Mouse (Mus musculus): ENCODE data around the gene H2-Eb2.
A peak's percentile ranks its signal among the peaks of the same experiment; 100 is the strongest.
"Not testable (repeated sequence)": the region's sequence is repeated elsewhere in the genome, so short reads cannot be mapped to it uniquely, and the experiment has no call there.

H2-Eb2 gene

DNA sequence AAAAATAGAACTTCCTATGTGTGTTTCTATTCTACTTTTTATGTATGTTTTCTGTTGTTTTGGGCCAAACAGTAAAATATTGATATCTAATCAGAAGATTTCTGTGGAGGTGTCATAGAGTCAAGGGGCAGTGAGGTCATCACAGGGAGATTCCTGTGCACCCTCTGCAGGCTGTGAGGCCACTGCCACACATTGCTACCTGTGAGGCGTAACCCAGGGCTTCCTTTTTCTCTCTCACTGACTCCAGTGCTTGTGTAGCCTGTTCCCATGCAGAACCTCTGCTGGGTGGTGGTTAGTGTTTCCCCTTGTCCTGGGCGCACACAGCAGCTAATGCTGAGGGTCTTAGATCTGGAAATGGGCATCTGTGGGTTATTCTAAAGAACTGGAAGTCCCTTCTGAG is 19.1 kb upstream of the H2-Eb2 start:
- DNase-seq = no peak

DNA sequence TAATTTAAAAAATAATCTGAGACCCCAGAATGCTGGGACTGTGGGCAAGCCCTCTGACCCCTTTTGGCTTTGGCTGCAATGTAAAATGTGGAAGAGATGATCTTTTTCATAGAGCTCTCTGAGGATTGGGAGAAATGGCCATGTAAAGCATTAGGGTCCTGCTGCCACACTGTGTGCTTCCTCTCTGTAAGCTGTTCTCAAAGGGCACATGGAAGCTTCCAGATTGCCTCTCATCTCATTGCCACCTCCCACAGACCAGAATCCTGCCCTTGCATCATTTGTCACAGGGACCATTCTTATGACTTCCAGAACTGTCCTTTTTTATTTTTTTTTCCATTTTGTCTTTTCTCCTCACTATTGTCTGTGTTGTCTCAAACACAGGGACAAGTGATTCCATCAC is 18.2 kb upstream of the H2-Eb2 start:
- no peak for DNase-seq

DNA sequence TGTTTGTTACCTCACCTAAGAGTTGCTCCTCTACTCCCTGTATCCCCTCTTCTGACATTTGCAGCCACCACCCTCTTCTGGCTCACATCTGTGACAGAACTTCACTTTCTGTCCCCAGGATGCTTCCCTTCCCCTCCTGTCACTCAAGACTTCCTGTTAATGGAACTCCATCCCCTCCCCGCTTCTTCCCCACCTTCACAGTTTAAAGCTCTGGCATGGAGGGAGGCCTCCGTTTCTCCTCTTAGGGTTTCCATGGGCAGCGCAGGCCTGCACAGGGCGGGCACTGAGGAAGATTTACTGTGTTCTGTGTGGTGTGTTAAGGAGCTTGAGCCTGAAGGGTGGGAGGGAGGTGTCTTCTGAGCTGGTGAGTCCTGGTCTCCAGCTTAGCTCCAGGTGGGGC is 17.3 kb upstream of the H2-Eb2 start:
- DNase-seq = no peak

DNA sequence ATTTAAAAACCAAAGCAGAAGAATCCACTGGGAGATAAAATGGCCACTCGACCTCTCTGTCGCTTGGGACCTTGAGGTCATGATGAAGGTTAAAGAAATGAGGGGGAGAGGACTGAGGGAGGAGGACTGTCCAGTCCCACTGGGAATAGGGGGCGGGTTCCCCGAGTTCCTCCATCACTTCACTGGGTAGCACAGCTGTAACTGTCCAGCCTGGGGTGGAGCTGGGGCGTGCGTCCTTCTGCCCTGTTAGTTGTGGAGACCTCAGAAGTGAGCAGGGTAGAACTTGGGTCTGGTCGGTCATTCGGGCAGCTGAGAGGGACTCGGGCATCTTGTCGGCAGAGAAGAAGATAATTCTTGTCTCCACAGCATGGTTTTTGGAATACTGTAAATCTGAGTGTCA is 16.2 kb upstream of the H2-Eb2 start:
- no peak for DNase-seq

DNA sequence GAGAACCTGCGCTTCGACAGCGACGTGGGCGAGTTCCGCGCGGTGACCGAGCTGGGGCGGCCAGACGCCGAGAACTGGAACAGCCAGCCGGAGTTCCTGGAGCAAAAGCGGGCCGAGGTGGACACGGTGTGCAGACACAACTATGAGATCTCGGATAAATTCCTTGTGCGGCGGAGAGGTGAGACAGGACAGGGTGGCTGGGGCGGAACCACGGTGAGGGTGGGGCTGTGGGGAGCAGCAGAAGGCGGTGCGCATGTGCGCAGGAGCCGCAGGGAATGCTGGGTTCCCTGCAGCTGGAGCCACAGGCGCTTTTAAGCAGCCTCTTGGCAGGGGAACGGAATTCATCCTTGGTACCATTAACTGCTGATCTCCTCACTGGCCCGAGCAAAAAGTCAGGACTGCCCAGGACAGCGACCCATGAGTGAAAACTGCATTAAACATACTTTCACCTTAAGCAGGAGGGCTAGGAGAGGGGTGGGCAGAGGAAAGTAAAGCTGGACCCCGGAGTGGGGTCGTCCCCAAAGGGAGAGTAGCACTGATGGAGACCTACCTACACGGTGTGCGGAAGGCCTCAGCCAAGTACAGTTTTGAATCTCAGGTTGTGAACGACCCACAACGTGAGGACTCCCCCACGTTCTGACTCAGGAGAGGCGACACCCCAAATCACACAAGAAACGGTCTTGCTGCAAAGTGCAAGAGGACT is 15.6 kb upstream of the H2-Eb2 start:
- peak; percentile 83 to 91 for DNase-seq

DNA sequence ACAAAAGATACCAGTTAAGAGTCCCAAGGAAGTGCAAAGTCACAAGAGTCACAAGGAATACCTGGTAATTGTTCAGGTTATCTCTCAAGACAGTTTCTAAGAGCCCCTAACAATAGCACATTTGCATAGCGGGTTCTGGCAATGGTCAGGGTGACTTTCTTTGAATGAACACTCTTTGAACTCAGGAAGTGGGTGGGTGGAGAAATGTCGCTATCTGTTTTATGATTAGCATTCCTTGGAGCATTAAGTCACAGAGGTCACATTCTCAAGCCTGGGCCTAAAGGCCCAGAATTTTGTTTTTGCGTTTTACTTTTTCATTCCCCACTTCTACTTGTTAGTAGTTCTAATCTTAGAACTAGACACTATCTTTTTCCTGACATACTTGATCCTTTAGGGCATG is 14.9 kb upstream of the H2-Eb2 start:
- not testable (repeated sequence) for DNase-seq

DNA sequence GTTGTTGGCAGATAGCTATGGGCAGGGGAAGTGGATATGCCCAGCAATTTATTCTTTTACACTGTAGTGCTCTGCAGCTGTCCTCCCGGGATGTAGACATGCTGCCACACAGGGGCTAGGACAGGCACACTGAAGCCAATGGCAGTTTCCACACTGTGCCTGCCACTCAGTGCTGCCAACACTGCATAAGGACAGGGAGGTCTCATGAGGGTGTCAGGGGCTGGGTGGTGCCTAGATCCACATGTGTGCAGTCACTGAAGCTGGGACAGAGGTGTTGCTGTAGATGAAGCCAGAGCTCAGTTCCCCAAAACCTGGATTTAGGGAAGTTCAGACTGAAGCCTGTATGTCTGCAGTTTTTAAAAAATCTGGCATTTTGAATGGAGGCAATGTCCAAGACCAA is 13.3 kb upstream of the H2-Eb2 start:
- DNase-seq = no peak

DNA sequence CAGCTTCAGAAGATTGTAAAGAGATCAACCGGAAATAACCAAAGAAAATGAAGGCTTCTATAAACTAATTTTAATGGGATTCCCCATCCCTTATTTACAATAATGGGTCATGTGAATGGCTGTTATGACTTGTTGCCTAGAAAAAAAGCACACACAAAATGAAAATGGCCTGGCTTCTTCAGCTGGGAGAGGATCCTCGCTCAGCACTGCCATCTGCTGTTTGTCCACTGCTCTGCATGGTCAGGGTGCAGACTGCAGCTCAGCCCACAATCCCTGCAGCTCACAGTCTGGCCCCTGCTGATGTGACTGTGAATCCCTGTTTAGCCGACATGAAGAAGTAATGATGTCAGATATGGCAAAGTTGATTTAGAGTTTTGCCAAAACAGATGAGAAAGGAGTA is 12.1 kb upstream of the H2-Eb2 start:
- DNase-seq = peak; percentile 79 to 85

DNA sequence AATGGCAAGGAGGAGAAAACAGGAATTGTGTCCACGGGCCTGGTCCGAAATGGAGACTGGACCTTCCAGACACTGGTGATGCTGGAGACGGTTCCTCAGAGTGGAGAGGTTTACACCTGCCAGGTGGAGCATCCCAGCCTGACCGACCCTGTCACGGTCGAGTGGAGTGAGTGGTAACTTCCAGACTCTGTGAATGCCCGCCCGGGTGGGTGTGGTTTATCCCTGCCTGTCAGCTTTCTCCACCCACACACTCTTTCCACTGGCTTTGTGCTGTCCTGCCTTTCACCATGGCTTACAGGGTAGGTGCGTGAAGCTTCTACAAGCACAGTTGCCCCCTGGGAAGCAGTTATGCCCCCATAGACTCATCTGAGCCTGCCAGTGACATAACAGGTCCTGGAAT is 11.2 kb upstream of the H2-Eb2 start:
- DNase-seq = peak in 1 of 2 experiments; percentile 14

DNA sequence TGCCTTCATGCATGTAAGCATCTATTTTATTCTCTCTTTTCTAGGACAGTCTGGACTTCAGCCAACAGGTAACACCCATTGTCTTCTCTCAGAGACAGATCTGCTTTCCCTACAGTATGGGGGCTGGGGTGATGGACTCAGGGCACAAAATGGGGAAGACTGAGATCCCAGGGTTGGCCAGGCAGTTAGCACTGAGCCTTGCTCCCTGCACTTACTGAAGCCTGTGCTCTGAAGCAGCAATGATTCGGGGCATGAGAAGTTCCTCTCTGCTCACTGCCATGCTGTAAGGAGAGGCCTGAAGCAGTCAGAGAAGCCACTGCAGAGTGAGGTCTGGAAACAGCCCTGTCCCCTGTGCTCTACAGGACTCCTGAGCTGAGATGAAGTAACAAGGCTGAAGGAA is 10.0 kb upstream of the H2-Eb2 start:
- DNase-seq = no peak

DNA sequence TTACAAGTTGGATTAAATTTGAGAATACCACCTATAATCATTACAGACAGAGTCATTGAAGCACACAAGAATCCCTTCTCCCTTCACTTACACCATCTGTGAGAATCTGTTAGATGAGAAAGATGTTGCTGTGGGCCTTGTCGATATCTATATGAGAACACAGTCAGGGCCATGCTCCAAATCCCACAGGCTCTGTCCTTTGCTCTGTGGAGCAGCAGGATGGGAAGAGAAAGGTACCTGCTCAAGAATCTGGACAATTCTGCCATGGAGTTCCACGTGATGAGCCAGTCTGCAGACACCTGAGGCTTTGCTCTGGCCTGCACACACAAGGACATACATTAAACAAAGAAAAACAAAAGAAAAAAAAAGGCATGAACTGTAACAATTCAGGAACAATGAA is 8.8 kb upstream of the H2-Eb2 start:
- DNase-seq = no peak

DNA sequence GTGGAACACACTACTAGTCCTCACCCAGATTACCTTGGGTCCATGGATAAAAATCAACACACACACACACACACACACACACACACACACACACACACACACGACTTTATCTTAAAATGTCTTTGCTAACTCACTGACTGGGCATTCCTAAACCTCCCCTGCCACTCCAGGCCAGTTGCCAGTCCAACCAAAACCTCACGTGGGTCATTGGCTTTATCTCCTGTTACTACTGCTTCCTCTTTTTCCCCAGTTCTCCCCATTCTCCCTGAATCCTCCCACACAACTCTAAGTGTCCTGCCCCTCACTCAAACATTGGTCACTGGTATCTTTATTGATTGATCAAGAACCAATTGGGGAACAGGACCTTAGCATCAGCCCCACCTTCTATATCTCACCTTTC is 8.2 kb upstream of the H2-Eb2 start:
- DNase-seq = no peak

DNA sequence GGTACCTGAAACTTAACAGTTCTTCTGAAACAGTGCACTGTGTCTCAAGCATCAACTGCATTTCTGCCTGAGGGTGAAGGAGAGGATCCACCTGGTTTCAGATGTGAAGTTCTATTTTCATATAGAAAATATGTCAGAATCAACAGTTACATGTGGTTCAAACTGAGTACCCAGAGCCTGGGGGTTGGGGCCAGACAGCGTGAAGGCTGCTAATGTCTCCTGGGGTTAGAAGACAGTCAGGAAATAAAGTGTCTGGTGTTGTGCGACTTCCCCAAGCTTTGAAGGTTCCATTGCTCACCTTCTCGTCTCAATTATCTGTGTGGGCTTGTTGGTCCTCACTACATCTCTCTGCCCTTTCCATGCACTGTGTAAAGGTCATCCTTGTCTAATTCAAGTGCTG is 908 bp downstream of the H2-Eb2 start:
- DNase-seq = no peak

DNA sequence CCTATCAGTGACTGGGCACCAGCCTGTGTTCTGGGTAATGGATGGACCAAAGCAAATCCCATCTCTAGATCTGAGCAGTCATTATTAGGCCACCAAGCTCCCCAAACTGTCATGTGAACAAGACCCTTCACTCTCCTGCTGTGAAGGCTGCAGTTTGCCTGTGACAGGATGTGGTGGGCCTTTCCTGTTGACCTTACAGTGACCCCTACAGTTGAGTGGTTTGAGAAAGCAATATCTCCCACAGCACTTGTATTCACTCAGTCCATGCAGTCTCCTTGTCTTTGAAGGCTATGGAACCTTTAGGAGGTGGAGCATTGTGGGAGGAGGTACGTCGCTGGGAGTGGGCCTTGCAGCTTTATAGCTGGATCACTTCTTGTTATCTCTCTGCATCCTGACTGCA is 4.3 kb downstream of the H2-Eb2 start:
- DNase-seq = no peak

DNA sequence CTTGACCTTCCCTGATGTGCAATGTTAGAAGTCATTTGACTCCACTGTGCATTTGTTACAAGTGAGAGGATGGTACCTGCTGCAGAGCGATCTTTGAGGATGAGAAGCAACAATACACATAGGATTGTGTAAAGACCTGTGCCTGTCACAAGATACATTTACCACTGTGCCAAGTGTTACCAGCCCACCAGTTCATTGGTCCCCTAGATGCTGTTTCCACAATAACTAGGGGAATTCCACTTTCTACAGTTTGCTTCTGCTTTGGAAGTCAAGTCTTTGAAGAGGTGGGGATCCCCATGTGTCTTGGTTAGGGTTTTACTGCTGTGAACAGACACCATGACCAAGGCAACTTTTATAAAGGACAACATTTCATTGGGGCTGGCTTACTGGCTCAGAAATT is 5.7 kb downstream of the H2-Eb2 start:
- DNase-seq = no peak

DNA sequence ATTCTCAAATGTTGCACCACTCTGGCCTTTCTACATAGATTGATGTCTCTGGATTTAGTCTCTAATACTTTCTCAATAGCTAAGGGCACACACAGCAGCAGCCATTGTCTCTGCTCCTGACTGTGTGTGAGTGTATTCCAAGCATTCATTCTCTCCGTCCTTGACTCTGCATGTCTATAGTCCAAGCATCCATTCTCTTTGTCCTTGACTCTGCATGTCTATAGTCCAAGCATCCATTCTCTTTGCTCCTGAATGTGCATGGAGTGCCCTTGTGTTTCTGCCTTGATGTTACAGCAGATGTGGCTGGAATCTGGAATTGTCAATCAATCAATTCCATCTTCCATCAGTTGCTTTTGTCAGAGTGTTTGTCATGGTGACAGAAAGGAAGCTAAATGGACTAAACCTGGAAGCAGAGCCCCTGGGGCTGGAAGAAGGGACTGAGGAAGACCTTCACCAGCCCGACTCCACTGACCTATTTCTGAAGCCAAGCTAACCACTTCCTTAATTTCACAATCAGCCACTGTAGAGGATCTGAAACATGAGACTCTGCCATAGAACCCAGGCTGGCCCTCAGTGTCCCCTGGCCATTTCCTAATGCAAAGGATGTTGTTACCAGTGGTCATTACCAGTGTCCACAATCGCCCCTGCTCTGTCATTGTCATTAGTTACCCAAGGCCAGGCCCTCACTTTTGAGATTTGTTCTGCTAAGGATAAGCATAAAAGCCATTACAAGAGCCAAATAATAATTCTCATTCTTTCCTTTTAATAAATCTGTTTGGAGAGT is 15.3 kb downstream of the H2-Eb2 start:
- no peak for DNase-seq

DNA sequence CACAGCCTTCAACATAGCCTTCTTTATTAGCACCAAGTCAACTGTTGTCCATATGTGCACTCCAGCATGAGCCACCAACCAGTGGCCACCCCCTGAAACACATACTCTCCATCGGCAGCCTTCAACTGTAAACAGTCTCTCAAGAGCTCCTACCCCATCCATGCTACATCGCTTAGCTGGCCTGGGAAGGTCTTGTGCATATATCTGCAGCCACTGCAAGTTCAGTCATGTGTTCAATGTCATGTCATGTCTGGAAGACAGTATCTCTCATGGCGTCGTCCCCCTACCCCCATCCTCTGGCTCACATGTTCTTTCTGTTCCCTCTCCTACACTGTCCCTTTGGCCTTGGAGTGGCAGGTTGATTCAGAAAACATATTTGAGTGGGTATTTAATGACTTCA is 19.4 kb downstream of the H2-Eb2 start:
- no peak for DNase-seq

DNA sequence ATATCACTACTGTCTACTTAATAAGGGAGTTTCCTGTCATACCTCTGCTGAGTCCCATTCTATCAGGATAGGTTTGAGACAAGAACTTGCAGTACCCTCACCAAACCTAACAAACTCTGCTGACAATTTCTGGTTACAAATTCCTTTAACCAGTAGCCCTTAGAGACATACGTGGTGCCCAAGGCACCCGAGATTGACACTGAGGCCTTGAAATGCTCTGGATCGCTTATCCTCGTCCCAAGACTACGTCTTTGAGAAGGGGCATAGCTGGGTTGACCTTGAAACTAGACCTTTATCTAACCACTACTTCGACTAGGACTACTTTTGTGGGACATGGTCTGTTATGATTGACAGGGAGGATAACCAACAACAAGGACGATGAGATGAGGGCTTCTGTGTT is 20.0 kb downstream of the H2-Eb2 start:
- DNase-seq = no peak

DNA sequence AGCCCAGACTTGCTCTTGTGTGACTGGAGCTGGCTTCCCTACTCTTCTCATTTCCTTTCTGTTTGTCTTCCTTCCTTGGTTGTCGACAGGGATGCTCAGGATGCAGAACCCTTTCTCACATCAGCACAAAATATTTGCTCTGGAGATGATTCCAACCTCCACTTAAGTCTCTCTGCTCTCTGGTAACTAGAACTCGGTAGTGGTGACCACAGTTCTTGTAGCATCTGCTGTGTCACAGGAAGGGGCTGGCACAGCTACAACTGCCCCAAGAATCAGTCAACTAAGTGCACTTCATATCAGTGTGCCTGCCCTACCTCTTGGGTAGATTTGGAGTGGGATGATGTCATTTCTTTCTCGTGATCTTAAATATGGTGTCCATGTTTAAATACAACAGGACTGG is 20.6 kb downstream of the H2-Eb2 start:
- DNase-seq = no peak

DNA sequence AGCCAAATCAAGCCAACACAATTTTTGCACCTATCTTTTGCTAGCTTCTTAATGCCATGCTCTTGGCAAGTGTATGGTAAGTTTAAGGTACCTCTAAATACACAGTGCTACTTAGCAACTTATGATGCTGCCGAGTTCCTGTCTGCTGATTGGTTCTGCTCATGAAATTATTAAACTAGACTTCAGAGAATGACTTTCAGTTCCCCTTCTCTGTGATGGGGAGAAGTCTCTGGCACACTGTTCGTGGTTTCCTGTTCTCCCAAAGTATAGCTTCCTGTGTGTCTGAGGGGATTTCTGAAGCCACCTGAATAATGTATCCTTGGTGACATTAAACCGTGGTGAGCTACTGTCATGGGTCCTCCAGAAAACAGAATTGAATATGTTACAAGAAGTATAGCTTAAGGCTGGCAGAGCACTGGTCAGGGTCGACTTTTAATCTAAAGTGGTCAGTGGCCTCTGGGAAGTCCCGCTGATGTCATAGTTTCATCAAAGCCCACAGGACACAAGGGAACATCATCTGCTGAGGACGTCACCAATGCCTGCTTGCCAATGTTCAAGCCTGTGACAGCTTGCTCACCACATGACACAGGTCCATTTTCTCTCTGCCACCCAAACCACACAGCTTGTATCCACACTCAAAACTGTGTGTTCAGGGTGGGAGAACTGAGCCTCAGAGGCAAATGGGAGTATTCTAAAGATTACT is 22.3 kb downstream of the H2-Eb2 start:
- peak in 1 of 2 experiments; percentile 51 for DNase-seq

DNA sequence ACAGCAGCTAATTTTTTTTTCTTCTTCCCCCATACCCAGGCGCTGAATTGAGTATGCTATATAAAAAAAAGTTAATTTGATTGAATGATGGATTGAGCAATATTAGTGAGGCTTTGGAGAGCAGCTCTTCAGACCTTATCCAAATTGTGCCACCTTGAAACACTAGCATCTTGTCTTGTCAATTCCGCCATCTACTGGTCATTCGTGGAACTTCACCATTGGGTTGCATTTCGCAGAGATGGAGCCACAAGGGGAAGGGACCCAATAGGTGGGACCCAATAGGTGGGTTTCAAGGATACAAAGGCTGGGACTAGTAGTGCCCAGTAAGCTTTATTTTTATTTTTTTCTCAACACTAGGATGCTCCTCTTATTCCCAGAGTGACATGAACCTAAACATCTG is 24.0 kb downstream of the H2-Eb2 start:
- peak; percentile 56 to 88 for DNase-seq

DNA sequence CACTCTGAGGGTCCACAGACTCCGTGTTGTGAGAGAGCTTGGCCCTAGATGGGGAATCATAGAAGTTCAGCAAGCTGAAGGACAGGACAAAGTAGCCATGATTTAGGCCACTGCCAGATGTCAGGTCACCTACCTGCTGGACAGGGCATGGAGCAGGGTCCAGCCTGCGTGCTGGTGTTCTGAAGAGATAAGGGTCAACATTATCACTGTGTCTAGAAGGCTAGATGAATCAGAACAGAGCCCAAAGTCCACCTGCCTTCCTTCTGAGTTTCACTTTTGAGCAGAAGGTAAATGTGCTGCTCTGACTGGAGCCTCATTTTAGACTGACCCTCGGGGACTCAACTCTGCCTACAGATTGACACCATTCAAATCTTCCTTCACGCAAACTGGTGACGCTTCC is 29.1 kb downstream of the H2-Eb2 start, which contains the start of gene Btnl2:
Gene Btnl2, plus strand, starts transcription at position 284 of the 400 bp plus-strand sequence.
- DNase-seq = no peak

DNA sequence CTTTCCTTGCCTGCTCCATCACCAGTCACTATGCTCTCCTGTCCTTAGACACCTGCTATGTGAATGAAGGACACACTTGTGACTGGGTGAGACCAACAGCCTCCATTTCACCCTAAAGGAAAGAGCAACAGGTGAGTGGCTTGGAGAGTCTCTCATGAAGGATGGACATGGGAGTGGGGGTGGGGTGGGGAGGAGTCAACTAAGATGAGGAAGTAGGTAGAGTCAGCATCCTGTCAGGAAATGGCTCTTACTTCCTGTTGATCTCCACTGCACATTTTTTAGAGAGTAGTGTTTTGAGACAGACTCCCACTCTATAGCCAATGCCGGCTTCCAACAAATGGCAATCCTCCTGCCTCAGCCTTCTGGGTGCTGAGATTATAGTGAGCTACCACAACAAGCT is 29.5 kb downstream of the H2-Eb2 start:
- no peak for DNase-seq

DNA sequence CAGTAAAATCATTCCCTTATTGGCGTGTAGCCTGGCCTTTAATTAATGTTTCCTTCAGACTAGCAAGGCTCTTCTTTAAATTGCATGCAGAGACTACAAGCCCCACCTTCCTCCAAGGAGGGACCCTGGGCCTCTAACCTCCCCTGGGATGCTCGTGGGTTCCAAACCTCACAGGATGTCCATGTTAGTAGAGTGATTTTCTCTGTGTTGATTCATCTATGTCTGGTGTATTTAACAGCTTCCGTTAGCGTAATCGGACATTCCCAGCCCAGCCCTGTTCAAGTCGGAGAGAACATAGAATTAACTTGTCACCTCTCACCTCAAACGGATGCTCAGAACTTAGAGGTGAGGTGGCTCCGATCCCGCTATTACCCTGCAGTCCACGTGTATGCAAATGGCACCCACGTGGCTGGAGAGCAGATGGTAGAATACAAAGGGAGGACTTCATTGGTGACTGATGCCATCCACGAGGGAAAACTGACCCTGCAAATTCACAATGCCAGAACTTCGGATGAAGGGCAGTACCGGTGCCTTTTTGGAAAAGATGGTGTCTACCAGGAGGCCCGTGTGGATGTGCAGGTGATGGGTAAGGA is 37.6 kb downstream of the H2-Eb2 start:
- DNase-seq = no peak

Measured in kidney, postnatal 25 days (tissue).